Mouse (Mus musculus) embryonic facial prominence, embryonic 15.5 days (tissue): Measurements from ENCODE around the gene Plxdc2. TPM values are rescaled to one million over a fixed set of nuclear protein-coding genes. Genes with fewer than 3 reads are reported as not detected.

Experiments used
- ATAC-seq: fragments of 200-750 bp; cut with Nextera tagmentation; 2 replicates; pipeline ENCODE4 v1.8.0; 2017; ENCODE audit warnings: low read depth, moderate TSS enrichment; ENCODE audit not compliant: insufficient number of reproducible peaks, low FRiP score, low TSS enrichment
- H3K27ac ChIP-seq: fragments of 300-500 bp; sonication (generic); replicated peaks from 2 replicates; pipeline ENCODE4 v1.5.1; 2015; ENCODE audit warnings: mild to moderate bottlenecking, inconsistent platforms
- H3K27me3 ChIP-seq: fragments of 300-500 bp; sonication (generic); 2 replicates; pipeline ENCODE4 v1.6.1; 2015; ENCODE audit warnings: inconsistent platforms
- H3K36me3 ChIP-seq: fragments of 300-500 bp; sonication (generic); 2 replicates; pipeline ENCODE4 v1.6.1; 2015; ENCODE audit warnings: mild to moderate bottlenecking, inconsistent platforms
- H3K4me1 ChIP-seq: fragments of 300-500 bp; sonication (generic); 2 replicates; pipeline ENCODE4 v1.6.1; 2015; ENCODE audit warnings: inconsistent platforms
- H3K4me2 ChIP-seq: fragments of 300-500 bp; sonication (generic); replicated peaks from 2 replicates; pipeline ENCODE4 v1.6.1; 2015; ENCODE audit warnings: mild to moderate bottlenecking, inconsistent platforms
- H3K4me3 ChIP-seq: fragments of 300-500 bp; sonication (generic); replicated peaks from 2 replicates; pipeline ENCODE4 v1.5.1; 2015; ENCODE audit warnings: mild to moderate bottlenecking, inconsistent platforms
- H3K9ac ChIP-seq: fragments of 300-500 bp; sonication (generic); 2 replicates; pipeline ENCODE4 v1.6.1; 2015; ENCODE audit warnings: inconsistent platforms
- H3K9me3 ChIP-seq: fragments of 300-500 bp; sonication (generic); replicated peaks from 2 replicates; pipeline ENCODE4 v1.6.1; 2016; ENCODE audit warnings: inconsistent platforms
- WGBS: fragments of 180-500 bp; shearing (Covaris S2); methylation state at CpG from one replicate; pipeline ENCODE4 v1.1.7; 2015; 5-methylcytosine and 5-hydroxymethylcytosine counted together
- polyA plus RNA-seq: library from polyadenylated mRNA; unstranded; fragments of >200 nt; fragmentation: Nextera tagmentation; extraction: Ambion mirVana; gene quantifications from 2 replicates; pipeline ENCODE4 v1.2.1, GENCODE M21; 2015

Plxdc2 gene
- polyA plus RNA-seq, 1 experiment from 2014 or later = 46.3 TPM

DNA sequence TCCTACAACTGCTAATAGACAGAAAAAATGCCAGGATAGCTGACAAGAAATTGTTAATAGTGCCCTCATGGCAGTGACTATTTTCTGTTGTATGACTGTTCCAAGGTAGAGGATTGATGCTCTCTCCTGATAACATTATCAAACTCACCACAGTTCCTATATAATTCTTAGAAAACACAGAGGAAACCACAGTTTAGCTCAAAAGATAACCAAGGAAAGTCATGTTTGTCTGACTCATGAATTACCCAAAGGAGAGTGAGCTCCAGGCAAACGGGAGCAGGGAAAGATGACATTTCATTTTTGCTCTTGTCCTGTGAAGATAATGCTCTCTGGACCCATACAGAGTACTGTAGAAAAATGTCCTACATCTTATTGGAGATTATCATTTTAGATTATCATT is 8.6 kb downstream of the Plxdc2 start:
- H3K4me3 ChIP-seq = no peak overlapping the region
- H3K36me3 ChIP-seq = no peaks in the 10 kb centered on the region
- H3K27ac ChIP-seq = no peak overlapping the region
- no peak for ATAC-seq
- H3K4me1 ChIP-seq = no peaks in the 10 kb centered on the region
- H3K27me3 ChIP-seq = no peaks in the 10 kb centered on the region
- no peak overlapping the region for H3K9ac ChIP-seq
- no peaks in the 10 kb centered on the region for H3K9me3 ChIP-seq
- H3K4me2 ChIP-seq = no peak overlapping the region
- whole genome bisulfite sequencing = 59% methylated on average over 1 of the region's 1 CpGs

GRCm38 (mm10) chr2:16365830-16366401 is 9.8 kb downstream of the Plxdc2 start:
- H3K27me3 ChIP-seq = no peaks in the 10 kb centered on the region
- H3K4me1 ChIP-seq = no peaks in the 10 kb centered on the region
- no peaks in the 10 kb centered on the region for H3K36me3 ChIP-seq
- no peak overlapping the region for H3K4me3 ChIP-seq
- no peak overlapping the region for H3K4me2 ChIP-seq
- ATAC-seq = no peak
- H3K9me3 ChIP-seq = no peaks in the 10 kb centered on the region
- no peak overlapping the region for H3K27ac ChIP-seq
- no peak overlapping the region for H3K9ac ChIP-seq
- WGBS = 62% methylated on average over 4 of the region's 4 CpGs

- no peak for ATAC-seq
- H3K36me3 ChIP-seq = no peaks in the 10 kb centered on the region
- H3K27me3 ChIP-seq = no peaks in the 10 kb centered on the region
- no peak overlapping the region for H3K4me3 ChIP-seq
- no peak overlapping the region for H3K4me2 ChIP-seq
- H3K9ac ChIP-seq = no peak overlapping the region
- H3K27ac ChIP-seq = no peak overlapping the region
- no peaks in the 10 kb centered on the region for H3K4me1 ChIP-seq
- no peaks in the 10 kb centered on the region for H3K9me3 ChIP-seq
- WGBS = 81% methylated on average over 1 of the region's 1 CpGs
These were observed 14.3 kb downstream of the Plxdc2 start for GRCm38 (mm10) chr2:16370419-16370818.

DNA sequence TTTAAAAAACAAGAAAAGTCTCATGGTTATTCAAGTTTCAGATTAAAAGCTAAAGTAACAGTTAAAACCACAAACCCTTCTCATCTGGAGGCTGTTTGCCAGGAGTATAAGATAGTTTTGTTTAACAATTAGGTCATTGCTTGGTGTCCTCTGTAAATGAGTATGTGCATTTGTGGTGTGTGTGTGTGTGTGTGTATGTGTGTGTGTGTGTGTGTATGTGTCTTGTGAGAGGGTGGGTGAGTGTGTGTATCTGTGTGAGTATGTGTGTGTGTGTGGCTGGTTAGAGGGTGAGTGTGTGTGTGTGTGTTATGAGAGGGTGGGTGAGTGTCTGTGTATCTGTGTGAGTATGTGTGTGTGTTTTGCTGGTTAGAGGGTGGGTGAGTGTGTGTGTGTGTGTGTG is 18.2 kb downstream of the Plxdc2 start:
- Histone ChIP-seq H3K27me3 (no peaks in the 10 kb centered on the region), H3K4me1 (no peaks in the 10 kb centered on the region), H3K9ac (no peak overlapping the region), H3K4me2 (no peak overlapping the region), H3K9me3 (no peaks in the 10 kb centered on the region), H3K4me3 (no peak overlapping the region), H3K27ac (no peak overlapping the region), H3K36me3 (no peaks in the 10 kb centered on the region)
- ATAC-seq = no peak

DNA sequence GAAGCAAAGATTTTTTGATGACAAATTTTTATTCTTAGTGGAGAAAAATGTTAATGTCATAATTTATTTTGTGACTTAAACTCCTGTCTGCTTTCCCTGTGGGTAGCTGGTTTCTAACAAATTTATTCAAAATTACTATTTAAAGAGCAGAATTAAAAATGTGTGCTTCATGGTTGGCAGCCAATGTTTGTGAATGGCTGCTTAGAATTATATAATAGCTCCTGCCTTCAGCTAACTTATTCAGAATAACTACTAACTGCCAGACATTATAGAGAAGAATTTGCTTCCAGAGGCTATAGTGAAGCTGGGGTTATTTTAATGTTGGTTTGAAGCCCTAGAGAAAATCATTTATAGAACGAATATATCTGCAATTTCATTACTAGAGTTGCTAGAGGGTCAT is 30.1 kb downstream of the Plxdc2 start:
- WGBS = 60% methylated on average over 1 of the region's 1 CpGs
- H3K27me3 ChIP-seq = no peaks in the 10 kb centered on the region
- ATAC-seq = no peak
- no peak overlapping the region for H3K27ac ChIP-seq
- no peak overlapping the region for H3K9ac ChIP-seq
- H3K36me3 ChIP-seq = no peaks in the 10 kb centered on the region
- H3K4me3 ChIP-seq = no peak overlapping the region
- H3K4me1 ChIP-seq = no peaks in the 10 kb centered on the region
- H3K4me2 ChIP-seq = no peak overlapping the region
- H3K9me3 ChIP-seq = no peaks in the 10 kb centered on the region

DNA sequence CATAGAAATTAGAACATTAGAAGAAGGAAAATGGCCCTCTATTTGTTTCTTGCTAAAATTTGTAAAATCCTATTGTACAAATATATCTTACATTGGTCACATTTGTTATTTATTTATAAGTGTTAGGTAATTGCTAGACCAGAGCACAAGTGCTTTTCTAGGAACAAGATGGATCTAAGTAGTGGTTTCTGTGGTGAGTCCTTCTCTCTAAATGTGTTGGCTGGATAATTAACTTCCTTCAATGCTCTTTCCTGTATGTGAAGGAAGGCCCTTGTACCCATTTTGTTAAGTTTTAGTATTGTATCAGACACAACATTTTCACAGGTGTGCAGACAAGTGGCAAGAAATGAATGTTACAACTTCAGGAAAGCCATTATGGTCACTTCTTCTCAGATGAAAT is 30.6 kb downstream of the Plxdc2 start:
- H3K27me3 ChIP-seq = no peaks in the 10 kb centered on the region
- H3K27ac ChIP-seq = no peak overlapping the region
- no peaks in the 10 kb centered on the region for H3K36me3 ChIP-seq
- H3K4me2 ChIP-seq = no peak overlapping the region
- no peak overlapping the region for H3K4me3 ChIP-seq
- H3K4me1 ChIP-seq = no peaks in the 10 kb centered on the region
- no peaks in the 10 kb centered on the region for H3K9me3 ChIP-seq
- H3K9ac ChIP-seq = no peak overlapping the region
- no peak for ATAC-seq

GRCm38 (mm10) chr2:16387787-16388186 is 31.7 kb downstream of the Plxdc2 start:
- Histone ChIP-seq H3K9ac (no peak overlapping the region), H3K4me1 (no peaks in the 10 kb centered on the region), H3K36me3 (no peaks in the 10 kb centered on the region), H3K4me2 (no peak overlapping the region), H3K27ac (no peak overlapping the region), H3K9me3 (no peaks in the 10 kb centered on the region), H3K4me3 (no peak overlapping the region), H3K27me3 (no peaks in the 10 kb centered on the region)
- ATAC-seq = no peak

DNA sequence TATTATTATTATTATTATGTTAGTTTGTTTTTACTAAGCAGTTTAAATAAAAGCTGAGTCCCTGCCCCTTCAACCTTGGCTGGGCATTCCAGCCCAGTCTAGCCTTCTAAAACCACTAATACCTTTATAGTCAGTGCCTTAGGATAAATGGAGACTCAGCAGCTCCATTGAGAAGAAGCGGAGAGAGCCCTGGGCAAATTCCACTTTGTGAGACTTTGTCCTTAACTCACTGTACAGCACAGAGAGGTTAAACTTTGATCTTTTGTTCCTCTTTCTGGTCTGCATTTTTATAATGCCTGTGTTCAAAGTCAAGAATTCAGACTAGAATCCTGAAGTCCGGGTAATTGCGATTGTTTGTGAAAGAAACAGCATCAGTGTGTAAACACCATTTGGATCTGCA is 41.4 kb downstream of the Plxdc2 start:
- 72% methylated on average over 3 of the region's 3 CpGs for WGBS
- Histone ChIP-seq H3K27ac (no peak overlapping the region), H3K4me2 (no peak overlapping the region), H3K9ac (no peak overlapping the region), H3K36me3 (no peaks in the 10 kb centered on the region), H3K27me3 (no peaks in the 10 kb centered on the region), H3K4me3 (no peak overlapping the region), H3K9me3 (no peaks in the 10 kb centered on the region), H3K4me1 (no peaks in the 10 kb centered on the region)
- no peak for ATAC-seq

GRCm38 (mm10) chr2:16398006-16398405 is 41.9 kb downstream of the Plxdc2 start:
- H3K9ac ChIP-seq = no peak overlapping the region
- WGBS = 84% methylated on average over 1 of the region's 1 CpGs
- H3K4me2 ChIP-seq = no peak overlapping the region
- no peaks in the 10 kb centered on the region for H3K9me3 ChIP-seq
- no peaks in the 10 kb centered on the region for H3K4me1 ChIP-seq
- H3K27ac ChIP-seq = no peak overlapping the region
- H3K27me3 ChIP-seq = no peaks in the 10 kb centered on the region
- no peak overlapping the region for H3K4me3 ChIP-seq
- no peaks in the 10 kb centered on the region for H3K36me3 ChIP-seq
- ATAC-seq = no peak

GRCm38 (mm10) chr2:16398896-16399295 is 42.8 kb downstream of the Plxdc2 start:
- Histone ChIP-seq H3K9ac (no peak overlapping the region), H3K27ac (no peak overlapping the region), H3K4me2 (no peak overlapping the region), H3K27me3 (no peaks in the 10 kb centered on the region), H3K36me3 (no peaks in the 10 kb centered on the region), H3K4me1 (no peaks in the 10 kb centered on the region), H3K4me3 (no peak overlapping the region), H3K9me3 (no peaks in the 10 kb centered on the region)
- WGBS = 48% methylated on average over 10 of the region's 10 CpGs
- no peak for ATAC-seq

GRCm38 (mm10) chr2:16406508-16406907 is 50.4 kb downstream of the Plxdc2 start:
- H3K4me2 ChIP-seq = no peak overlapping the region
- ATAC-seq = no peak
- no peak overlapping the region for H3K4me3 ChIP-seq
- no peaks in the 10 kb centered on the region for H3K27me3 ChIP-seq
- 46% methylated on average over 2 of the region's 2 CpGs for WGBS
- H3K36me3 ChIP-seq = no peaks in the 10 kb centered on the region
- H3K27ac ChIP-seq = no peak overlapping the region
- H3K9ac ChIP-seq = no peak overlapping the region
- no peaks in the 10 kb centered on the region for H3K4me1 ChIP-seq
- H3K9me3 ChIP-seq = no peaks in the 10 kb centered on the region

GRCm38 (mm10) chr2:16414340-16414976 is 58.4 kb downstream of the Plxdc2 start:
- Histone ChIP-seq H3K27ac (no peak overlapping the region), H3K4me2 (no peak overlapping the region), H3K36me3 (no peaks in the 10 kb centered on the region), H3K9ac (no peak overlapping the region), H3K4me3 (no peak overlapping the region), H3K4me1 (no peaks in the 10 kb centered on the region), H3K27me3 (no peaks in the 10 kb centered on the region), H3K9me3 (no peaks in the 10 kb centered on the region)
- no peak for ATAC-seq
- 51% methylated on average over 3 of the region's 3 CpGs for WGBS
